Mouse (Mus musculus): ENCODE data around the gene Zfp648.

Zfp648 gene

DNA sequence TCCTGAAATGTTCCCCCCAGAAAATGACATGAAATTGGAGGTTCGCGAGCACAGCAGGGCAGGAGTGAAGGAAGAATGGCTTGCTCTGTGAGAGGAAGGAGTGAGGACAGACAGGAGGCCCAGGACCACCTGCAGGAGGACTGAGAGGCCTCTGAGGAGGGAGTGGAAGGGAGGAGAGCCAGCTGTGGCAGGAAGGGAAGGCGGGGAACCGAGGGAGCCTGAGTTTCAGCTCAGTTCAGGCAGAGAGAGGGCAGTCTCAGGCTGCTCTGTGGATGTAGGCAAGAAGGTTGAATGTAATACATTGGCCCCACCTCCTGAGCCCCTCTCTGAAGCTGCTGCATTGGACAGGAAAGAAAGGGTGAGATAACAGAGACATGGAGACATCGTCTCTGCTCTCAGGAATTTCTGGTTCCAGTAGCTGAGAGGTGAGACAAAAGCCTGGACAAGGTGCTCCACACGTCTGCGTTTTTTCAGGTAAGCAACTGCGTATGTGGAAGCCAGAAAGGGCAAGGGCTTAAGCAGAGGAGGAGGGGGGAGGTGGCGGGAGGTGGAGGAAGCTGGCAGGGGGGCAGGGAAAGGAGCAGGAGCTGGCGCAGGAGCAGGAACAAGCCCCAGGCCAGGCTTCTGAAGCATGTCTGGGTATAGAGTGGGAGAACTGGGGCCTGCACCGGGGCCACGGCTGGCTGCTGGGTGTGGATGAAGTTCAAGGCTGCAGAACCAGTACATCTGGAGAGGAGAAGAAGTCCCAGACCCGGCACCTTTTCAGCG lies at the start of gene Zfp648:
Zfp648 (plus strand) TSS at position 233 of the 768 bp plus-strand sequence.
- no peak for DNase-seq (ENCODE audit: low read depth, low spot score)

DNA sequence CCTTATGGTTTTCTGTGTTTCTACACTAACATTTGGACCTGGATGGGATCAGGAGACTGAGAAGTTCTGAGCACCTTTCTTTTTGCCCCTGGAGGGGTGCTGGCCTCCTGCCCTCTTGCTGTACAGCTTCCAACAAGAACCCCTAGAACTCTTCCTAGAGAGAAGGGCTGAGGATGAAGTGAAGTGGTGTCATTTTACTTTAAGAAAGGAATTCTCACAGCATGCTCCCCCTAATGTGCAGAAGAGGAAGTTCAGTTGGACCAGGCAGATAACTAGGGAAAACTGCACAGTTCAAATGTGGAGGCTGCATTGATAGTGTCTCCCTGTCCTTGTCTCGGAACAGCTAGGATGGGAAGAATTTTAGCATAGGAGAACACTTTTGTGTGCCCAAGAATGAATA lies 48.4 kb upstream of the Zfp648 start:
- no peak for DNase-seq (ENCODE audit: low read depth, low spot score)

DNA sequence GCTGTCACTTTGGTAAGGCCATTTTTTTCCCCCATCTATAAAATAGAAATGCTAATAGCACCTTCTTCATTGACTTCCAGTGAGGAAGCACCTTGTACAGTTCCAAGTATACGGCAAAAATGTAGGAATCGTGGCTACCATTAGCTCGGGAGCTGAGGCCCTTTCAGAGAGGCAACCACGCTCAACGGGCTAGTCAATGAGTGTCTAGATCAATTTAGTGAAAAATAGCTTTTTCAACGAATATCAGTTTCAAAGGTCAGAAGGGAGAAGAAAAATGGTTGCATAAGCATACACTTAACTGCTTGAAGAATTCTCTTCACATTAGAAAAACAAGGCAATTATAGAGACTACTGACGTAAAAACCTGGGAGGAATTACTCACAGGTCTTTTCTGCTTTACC lies 47.2 kb upstream of the Zfp648 start:
- no peak for DNase-seq (ENCODE audit: low read depth, low spot score)

DNA sequence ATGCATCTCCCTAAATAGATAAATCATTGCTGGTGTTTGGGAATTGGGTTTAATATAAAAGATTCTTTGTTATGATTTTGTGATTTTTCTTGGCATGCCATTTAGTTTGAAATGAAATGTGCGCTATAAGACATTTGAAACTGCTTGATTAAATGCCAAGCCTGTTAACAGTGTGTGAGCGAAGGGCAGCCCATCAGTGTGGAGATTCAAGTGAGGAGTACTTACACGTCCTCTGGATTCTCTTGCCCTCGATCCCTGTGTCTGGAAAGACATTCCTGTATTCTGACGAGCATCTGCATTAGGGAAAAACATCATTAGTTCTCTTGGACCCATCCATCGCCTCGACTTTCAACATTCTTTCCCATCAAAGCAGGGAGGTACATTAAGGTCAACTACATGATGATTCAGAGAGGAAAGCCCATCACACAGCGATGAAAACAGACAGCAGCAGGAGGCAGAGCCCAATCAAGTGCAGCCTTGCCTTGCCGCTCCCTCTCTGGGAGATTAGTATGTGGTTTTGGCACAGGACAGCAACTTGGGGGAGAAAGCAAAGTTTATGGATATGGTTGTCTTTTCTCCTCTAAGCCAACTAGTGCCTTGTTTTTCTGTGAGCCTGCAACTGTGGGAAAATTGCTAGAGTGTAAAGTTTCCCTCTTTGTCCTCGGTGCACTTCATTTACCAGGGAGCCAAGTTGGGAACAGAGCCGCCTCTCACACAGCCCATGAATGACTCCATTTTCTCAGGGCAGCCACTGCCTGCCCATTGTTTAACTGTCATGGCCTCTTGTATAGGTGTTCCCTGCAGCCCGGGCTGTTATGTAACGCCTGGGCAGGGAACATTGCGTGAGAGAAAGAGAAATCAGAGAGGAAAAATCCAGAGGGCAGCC lies 44.6 kb upstream of the Zfp648 start:
- DNase-seq (ENCODE audit: low read depth, low spot score) = no peak

DNA sequence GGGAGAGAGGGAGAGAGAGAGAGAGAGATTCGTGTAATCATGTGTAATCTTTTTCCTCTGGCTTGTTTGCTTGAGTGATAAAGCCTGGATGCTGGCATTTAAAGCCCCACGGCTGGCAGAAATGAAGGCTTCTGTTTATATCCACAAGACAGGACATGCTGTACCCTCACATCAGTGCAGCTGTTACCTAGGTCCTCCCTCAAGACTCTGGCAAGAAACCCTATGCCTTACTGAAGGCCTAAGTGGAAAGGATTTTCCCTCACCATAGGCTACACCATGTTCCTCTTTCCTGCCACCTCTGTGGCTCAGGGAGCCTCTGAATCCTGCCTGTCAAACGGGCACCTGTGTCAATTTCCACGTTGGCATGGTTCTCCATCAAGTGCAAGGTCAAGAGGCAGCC lies 43.9 kb upstream of the Zfp648 start:
- no peak for DNase-seq (ENCODE audit: low read depth, low spot score)

DNA sequence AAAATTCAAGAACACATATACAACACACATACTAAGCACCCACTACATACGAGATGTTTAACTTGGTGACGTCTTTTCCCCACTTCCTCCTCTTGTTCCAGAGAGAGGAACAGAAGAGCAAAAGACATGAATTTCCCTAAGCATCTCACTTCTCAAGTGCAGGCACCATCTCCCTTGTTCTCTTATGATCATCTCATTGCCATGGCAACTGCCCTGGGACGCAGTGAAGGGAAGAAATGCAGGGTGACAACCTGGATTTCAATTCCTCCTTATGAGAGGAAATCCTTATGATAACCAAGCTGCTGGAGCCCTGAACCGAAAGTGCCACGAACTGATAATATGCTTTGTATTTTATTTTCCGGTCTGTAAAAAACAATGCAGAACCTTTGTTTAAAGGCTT lies 33.3 kb upstream of the Zfp648 start:
- DNase-seq (ENCODE audit: low read depth, low spot score) = no peak

DNA sequence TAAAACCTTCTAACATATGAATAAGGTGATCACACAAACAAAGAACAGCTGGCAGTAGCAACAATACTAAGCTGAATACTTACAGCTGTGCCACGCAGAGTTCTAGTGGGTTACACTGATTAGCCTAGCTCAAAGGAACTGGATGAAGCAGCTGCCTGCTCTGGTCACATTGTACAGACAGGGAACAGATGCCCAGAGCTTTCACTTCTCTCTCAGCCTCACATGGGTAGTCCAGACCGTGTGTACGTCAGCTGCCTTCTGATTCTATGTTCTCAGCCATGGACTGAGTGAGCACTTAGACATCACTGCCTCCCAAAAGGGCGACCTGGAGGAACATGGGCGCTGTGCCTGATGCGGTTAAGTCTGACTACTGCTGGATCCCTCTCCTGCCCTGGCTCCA lies 25.7 kb upstream of the Zfp648 start:
- DNase-seq (ENCODE audit: low read depth, low spot score) = peak; percentile 75

DNA sequence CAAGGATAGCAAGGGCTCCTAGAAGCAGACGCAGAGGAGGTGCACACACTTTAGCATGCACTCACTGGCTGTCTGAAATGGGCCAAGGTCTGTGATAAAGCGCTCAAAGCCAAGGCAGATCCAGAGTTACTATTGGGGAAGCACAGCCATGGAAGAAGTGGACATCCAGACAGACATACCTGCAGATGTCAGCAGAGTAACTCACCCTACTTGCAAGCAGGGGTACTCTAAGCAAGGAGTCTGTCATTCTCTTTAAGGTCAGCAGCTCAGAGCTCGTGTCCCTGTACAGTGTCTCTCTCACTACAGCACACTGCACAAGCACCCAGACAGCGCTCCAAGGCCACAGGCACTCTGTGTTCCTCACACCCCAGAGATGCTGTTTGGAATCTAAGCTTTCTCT lies 23.2 kb upstream of the Zfp648 start:
- DNase-seq (ENCODE audit: low read depth, low spot score) = no peak

DNA sequence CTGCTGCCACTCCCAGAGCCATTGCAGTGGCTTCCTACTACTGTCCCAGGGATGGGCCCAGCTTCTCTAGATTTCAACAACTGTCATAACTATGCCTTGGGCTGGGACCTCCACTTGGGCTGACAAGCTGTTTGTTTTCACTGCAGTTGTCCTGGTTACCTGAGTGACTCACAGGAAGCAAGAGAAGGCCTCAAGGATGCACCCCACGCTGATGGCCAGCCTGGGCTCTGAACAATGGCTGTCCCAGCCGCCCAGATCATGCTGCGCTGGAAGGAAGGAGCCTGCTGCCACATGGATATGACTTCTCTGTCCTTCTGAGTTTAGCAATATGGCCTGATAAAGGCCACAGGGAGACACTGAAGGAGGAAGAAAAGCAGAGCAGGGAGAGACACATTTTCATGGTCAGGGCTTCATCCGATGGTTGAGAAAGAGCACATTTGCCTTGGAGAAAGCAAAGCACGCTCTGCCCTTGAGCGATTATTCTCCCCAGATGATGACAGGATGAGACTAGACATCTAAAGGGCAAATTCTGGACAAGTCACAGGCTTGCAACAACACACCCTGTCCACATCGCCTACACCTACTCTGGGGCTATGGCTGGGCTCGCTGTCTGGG lies 22.3 kb upstream of the Zfp648 start:
- DNase-seq (ENCODE audit: low read depth, low spot score) = no peak

DNA sequence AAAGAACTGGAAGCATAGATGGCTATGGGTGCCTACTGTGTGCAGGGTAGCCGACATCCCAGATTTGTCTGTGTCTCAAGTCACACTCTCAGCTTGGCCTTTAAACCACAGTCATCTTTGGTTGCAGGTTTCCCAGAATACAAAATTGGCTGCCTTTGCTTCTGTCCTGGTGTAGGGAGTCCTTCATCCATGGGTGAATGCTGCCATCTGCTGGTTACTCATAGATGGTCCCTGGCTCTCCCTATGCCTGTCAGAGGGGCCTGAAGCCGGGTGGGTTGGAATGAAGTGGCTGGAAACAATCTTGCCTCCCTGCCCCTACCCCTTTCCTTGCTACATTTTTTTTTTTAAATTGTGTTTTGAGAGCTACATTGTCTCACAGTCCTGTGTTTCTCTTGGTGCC lies 20.0 kb upstream of the Zfp648 start:
- peak; percentile 64 for DNase-seq (ENCODE audit: low read depth, low spot score)

DNA sequence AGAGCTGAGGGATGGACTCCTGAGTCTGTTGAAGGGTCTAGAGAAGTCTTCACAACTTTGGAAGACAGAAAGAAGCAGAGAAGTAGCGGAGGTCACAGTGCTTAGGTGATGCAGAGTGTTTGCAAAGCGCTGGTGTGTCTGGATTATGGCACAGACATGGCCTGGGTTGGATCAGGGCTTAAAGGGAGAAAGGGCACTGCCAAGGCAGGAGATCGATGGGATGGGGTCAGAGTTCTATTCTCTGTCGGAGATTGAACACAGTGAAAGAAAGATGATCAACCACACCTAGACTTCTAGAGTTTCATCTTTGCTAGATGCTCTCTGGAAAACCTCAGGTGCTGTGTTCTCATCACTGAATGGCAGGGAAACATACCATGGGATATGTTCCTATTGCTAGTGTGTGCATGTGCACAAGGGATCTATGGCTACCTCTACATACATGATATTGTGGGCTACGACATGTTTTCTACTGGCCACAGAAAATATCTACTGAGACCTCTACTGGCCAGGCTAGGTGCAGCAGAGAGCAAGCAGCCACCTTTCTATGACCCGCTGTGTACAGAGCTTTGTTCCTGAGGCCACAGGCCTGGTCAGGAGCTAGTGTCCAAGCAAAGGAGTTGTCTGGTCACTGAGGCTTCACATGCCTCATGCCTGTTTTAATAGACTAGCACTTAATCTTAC lies 18.5 kb upstream of the Zfp648 start:
- peak; percentile 22 for DNase-seq (ENCODE audit: low read depth, low spot score)

DNA sequence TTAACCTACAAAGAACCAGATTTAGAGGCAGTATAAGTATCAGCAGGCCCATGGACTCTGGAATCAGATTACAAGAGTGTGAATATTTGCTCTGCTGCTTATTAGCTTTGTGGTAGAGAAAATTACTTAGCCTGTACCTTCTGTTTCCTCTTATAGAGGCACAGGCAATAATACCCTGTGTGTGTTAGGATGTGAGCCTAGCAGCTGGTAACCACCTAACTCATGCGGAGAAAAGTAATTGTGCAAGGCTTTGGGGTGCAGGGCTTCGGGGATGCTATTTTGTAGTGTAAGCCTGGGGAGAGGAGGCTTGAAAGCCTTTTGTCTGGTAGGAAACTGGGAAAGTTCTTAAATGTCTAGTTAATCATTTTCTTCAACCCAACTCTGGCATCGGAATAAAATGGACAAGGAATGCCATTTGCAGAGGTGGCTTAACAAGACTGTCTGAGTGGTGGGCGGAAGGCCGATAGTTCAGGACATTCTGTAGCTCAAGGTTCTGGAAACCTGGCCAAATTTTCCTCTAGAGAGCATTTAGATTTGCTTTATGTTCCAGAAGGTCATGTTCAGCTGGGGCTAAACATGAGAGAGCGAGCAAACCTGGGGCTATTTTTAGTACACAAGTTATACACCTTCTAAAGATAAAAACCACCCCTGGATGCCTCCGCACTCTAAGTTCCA lies 17.8 kb upstream of the Zfp648 start:
- no peak for DNase-seq (ENCODE audit: low read depth, low spot score)

DNA sequence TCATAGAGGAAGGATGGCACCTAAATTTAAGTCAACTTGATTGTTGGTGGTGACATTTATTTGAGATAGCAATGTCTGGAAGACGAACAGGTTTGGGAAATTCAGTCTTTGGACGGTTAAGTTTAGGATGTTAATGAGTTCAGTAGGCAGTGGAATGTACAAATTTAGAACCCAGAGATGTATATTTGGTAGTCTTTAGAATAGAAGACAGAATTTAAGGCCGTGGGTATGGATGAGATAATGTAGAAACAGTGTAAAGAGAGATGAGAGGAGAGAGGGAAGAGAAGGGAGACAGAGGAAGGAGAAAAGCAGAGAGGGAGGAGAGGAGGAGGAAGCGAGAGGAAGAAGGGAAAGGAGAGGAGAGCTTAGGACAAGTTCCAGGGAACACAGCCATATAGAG lies 12.8 kb upstream of the Zfp648 start:
- no peak for DNase-seq (ENCODE audit: low read depth, low spot score)

DNA sequence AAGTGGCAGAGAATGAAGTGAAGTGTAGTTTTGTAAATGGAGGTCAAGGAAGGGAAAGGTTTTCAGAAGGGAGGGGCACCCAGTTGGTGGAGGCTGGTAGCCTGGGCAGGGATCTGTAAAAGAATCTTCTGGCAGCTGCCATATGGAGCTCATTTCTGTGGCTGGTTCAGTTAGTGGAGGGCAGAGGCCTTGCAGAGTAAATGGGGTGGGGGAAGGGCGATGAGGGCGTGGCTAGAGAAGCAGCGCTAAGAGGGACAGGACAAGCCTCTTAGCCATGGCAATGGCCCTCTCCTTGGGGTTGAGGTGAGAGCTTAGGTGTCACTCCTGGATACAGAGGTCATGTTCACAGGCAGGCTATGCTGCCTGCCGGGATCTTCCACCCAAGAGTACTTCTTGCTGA lies 12.4 kb upstream of the Zfp648 start:
- DNase-seq (ENCODE audit: low read depth, low spot score) = no peak

DNA sequence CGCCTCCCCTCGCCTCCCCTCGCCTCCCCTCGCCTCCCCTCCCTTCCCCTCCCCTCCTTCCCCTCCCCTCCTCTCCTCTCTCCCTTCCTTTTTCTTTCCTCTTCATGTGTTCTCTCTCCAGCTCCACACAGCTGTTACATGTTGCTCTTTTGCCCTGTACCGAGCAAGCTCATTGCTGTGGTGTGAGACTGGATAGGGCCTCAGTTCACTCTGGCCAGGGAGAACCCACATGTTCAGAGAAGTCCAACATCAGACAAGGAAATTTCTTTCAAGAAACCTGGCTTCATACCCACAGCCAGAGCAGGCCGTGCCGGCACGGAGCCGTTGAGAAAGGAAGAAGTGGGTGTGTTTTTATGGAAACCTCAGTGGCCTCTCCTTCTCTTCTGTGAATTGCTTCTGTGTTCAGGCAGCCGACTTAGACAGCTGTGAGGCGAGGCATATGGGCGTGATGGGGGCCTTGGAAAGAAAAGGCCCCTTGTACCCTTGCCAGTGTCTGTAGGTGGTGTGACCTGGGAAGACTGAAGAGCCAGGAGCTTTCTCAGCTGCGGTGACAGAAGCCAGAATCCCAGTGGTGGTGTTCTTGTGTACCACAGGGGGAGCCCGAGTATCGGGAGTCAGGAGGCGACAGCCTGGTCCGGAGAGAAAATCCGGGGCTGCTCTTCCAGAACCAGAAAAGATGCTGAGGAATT lies 11.0 kb upstream of the Zfp648 start:
- no peak for DNase-seq (ENCODE audit: low read depth, low spot score)

DNA sequence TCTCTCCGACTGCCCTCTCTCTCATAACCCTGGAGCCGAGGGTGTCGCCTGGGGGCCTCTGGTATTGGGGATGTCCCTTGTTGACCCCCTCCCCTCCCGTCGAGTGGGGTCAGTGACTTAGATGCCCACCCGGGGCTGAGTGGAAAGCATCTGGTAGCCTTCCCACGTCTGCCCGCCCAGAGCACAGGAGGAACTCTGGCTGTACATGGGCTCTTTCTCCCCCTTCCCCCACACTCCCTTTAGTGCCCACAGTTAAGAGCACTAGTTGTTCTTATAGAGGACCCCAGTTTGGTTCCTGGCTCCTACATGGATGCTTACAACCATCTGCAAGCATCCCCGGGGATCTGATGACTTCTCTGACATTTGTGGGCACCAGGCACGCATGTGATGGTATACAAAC lies 2.1 kb upstream of the Zfp648 start:
- DNase-seq (ENCODE audit: low read depth, low spot score) = no peak

DNA sequence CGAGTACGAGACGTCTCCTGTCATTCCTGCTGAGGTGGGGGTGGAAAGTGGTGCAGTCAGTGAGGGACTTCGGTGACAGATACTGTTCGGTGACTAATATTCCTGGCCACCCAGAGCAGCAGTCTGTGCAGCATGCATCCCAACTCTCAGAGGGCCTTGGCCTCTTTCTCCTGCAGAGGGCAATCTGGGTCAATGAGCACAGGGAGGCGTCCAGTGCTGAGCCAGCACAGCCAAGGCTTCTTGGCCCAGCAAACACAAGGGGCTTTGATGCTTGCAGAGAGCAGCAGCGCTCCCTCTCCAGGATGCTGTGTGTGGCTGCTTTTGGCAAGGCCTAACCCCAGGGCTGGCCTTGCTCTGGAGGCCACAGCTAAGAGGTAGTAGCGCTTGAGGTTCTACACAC lies 1.6 kb downstream of the Zfp648 start:
- no peak for DNase-seq (ENCODE audit: low read depth, low spot score)

DNA sequence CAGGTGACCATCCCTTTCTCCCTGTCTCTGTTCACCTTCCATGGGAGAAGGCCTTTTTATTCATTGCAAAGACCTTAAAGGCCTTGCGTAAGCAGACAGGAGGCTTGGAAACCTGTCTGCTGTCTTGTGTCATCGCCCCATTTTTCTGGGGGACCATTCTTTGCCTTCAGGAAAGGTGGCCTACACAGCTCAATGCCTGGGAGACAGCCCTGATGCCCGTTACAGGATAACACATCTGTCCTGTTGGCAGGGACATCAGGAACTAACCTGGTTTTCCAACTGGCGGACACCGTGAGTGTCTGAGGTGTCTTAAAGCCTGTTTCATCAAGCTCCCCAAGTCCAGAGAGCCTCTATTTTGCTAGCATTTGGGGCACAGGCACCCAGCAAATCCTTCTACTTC lies 2.4 kb downstream of the Zfp648 start:
- DNase-seq (ENCODE audit: low read depth, low spot score) = no peak

DNA sequence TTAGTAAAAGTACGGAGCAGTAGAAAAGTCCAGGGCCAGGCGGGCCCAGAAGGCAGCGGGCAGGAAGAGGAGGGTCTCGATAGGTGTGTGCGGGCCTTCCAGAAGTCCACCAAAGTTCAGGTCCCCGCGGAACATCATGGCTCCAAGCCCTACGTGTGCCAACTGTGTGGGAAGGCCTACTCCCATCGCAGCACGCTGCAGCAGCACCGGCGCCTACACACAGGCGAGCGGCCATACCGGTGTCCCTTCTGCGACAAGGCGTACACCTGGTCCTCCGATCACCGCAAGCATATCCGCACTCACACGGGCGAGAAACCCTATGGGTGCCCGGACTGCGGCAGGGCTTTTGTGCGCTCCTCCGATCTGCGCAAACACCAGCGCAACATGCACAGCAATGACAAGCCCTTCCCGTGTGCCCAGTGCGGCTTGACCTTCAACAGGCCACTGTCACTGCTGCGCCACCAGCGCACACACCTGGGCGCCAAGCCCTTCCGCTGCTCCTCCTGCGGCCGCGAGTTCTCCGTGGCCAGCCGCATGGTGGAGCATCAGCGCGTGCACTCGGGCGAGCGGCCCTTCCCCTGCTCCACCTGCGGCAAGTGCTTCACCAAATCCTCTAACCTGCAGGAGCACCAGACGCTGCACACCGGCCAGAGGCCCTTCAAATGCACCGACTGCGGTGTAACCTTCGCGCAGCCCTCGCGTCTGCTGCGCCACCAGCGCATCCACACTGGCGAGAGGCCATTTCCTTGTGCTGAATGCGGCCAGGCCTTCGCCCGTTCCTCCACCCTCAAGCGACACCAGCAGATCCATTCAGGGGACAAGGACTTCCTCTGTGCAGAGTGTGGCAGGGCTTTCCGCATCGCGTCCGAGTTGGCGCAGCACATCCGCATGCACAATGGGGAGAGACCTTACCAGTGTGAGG lies 3.9 kb downstream of the Zfp648 start:
- no peak for DNase-seq (ENCODE audit: low read depth, low spot score)

DNA sequence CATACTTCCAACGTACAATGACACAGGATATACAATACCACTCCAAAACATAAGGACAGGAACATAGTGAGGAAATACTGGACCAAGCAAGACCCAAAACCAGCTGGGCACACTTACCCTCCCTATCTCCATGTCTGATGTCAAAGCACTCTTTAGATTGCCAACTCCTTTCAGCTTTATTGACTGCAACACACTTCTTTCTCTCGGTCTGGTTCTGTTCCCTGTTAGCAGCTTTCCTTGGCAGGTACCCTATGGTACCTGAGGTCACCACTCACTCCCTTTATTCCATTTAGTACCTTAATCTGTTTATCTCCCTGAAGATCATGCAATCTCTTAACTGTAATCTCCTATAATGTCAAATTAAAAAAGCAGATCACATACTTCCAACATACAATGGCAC lies 19.0 kb downstream of the Zfp648 start:
- no peak for DNase-seq (ENCODE audit: low read depth, low spot score)

Measured in A20 (cell line).